Mouse (Mus musculus) heart, embryonic 11.5 days (tissue): ENCODE results near the gene Dio1. TPM values are rescaled to one million over a fixed set of nuclear protein-coding genes. Genes with fewer than 3 reads are reported as not detected.

Source experiments
- ATAC-seq: fragments of 200-750 bp; cut with Nextera tagmentation; replicated peaks from 2 replicates; pipeline ENCODE4 v1.8.0; 2017; ENCODE audit warnings: moderate library complexity; ENCODE audit not compliant: insufficient number of reproducible peaks, low FRiP score, low TSS enrichment
- H3K27ac ChIP-seq: fragments of 300-500 bp; sonication (generic); 2 replicates; pipeline ENCODE4 v1.5.1; 2014; ENCODE audit warnings: mild to moderate bottlenecking, low read depth, low read length
- H3K27me3 ChIP-seq: fragments of 300-500 bp; sonication (generic); 2 replicates; pipeline ENCODE4 v1.6.1; 2014; ENCODE audit warnings: mild to moderate bottlenecking, low read length, mixed read lengths; ENCODE audit not compliant: control insufficient read depth, insufficient read depth
- H3K36me3 ChIP-seq: fragments of 300-500 bp; sonication (generic); 2 replicates; pipeline ENCODE4 v1.6.1; 2014; ENCODE audit warnings: mild to moderate bottlenecking, low read length, moderate library complexity, mixed read lengths; ENCODE audit not compliant: control insufficient read depth, insufficient read depth
- H3K4me1 ChIP-seq: fragments of 300-500 bp; sonication (generic); 2 replicates; pipeline ENCODE4 v1.6.1; 2014; ENCODE audit warnings: low read length; ENCODE audit not compliant: control insufficient read depth, insufficient read depth
- H3K4me2 ChIP-seq: fragments of 300-500 bp; sonication (generic); 2 replicates; pipeline ENCODE4 v1.6.1; 2014; ENCODE audit warnings: mild to moderate bottlenecking, moderate library complexity
- H3K4me3 ChIP-seq: fragments of 300-500 bp; sonication (generic); 2 replicates; pipeline ENCODE4 v1.5.1; 2014; ENCODE audit warnings: low read depth, low read length
- H3K9ac ChIP-seq: fragments of 300-500 bp; sonication (generic); 2 replicates; pipeline ENCODE4 v1.6.1; 2014; ENCODE audit warnings: mild to moderate bottlenecking, low read depth, low read length, moderate library complexity
- H3K9me3 ChIP-seq: fragments of 300-500 bp; sonication (generic); replicated peaks from 2 replicates; pipeline ENCODE4 v1.6.1; 2016; ENCODE audit warnings: low read length; ENCODE audit not compliant: control insufficient read depth
- WGBS: fragments of 180-500 bp; shearing (Covaris S2); extraction: QIAGEN DNeasy Blood & Tissue Kit; methylation state at CpG from one replicate; pipeline ENCODE4 v1.1.7; 2014; ENCODE audit not compliant: insufficient replicate concordance; 5-methylcytosine and 5-hydroxymethylcytosine counted together
- polyA plus RNA-seq: library from polyadenylated mRNA; unstranded; fragments of >200 nt; fragmentation: Nextera tagmentation; extraction: Ambion mirVana; gene quantifications from 2 replicates; pipeline ENCODE4 v1.2.1, GENCODE M21; 2014

Dio1 gene
- polyA plus RNA-seq, 1 experiment from 2014 or later: not detected

DNA sequence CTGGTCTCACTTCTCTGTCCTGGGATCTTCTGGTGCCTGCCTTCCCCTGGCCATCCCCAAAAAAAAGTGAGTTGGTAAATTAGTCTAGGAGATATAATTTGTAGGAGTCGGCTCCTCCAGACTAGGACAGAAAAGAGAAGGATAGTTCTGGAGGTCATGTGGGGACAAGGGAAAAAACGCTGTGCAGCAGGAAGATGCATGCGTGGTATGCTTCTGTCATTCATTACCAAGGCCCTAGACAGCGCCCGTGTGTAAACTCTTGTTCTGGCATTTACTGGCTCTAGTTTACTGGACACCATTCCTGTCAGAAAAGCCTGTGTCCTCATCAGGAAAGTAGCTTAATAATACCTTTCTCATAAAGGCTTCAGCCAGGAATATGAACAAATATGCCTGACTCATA is 32.5 kb downstream of the Dio1 start:
- ATAC-seq: no peak
- H3K4me1 ChIP-seq: no peaks in the 10 kb centered on the region
- H3K27me3 ChIP-seq: no peaks in the 10 kb centered on the region
- H3K9me3 ChIP-seq: no peaks in the 10 kb centered on the region
- no peak overlapping the region for H3K9ac ChIP-seq
- no peak overlapping the region for H3K4me3 ChIP-seq
- H3K36me3 ChIP-seq: no peaks in the 10 kb centered on the region
- no peak overlapping the region for H3K4me2 ChIP-seq
- no peak overlapping the region for H3K27ac ChIP-seq
- 66% methylated on average over 5 of the region's 5 CpGs for WGBS

DNA sequence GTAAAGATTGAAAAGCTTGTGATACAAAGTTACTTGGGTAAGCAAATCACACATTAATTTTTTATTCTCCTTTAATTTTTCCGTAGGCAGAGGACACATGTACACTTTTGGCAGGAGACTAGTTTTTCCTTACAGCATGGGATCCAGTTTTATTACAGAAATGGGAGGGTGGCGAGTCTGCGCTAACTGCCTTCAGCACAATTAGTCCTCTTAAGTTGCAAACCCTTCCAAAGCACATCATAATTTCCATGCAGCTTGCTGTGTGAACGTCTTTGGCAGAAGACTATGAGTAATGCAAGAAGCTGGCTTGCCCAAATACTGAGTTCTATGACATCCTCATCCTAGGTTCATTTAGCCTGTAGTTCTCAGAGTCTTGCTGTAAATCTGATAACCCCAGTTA is 33.3 kb downstream of the Dio1 start:
- no peaks in the 10 kb centered on the region for H3K9me3 ChIP-seq
- no peaks in the 10 kb centered on the region for H3K36me3 ChIP-seq
- no peak for ATAC-seq
- WGBS: 80% methylated on average over 4 of the region's 4 CpGs
- no peak overlapping the region for H3K27ac ChIP-seq
- no peak overlapping the region for H3K9ac ChIP-seq
- no peaks in the 10 kb centered on the region for H3K27me3 ChIP-seq
- H3K4me1 ChIP-seq: no peaks in the 10 kb centered on the region
- H3K4me2 ChIP-seq: no peak overlapping the region
- no peak overlapping the region for H3K4me3 ChIP-seq

DNA sequence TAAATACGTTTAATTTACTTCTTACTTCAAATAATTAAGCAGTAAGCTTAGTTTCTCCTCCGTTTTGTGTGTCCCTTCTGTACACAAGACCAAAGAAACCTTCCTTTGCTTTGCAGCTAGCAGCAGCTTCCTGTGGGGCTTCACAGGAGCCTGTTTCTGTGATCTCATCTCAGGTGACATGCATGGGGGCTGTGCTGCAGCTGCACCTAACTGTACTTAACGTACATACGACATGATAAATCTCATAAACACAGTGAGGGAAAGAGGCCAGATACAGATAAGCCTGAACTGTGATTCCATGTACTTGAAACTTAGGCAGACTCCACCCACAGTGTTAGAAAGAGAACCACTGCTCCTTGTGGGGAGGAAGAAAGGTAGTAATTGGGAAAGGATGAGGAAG is 47.0 kb downstream of the Dio1 start:
- 41% methylated on average over 4 of the region's 4 CpGs for WGBS

DNA sequence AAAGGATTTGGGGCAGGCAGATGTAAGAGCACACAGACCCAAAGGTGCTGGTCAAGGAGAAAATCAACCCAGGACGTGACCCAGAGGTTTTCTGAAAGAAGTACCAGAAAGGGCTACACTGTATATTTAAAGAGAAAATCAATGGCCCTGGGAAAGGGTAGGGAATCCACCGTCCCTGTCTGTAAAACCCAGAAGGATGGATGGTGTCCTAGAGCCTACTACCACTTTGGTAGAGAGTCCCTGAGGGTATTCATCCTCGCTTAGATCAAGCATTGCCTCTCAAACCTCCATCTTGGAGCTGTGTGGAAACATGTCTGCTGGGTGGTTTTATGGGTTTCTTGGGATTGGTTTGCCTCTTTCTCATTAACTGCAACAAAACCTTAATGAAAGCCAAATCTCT is 52.6 kb downstream of the Dio1 start:
- H3K27ac ChIP-seq: 0 out of 2 replicates have a peak overlapping the region, but pooled peaks have one; percentile 79

More for the DNA sequence above, 47.0 kb downstream of the Dio1 start:
- Histone ChIP-seq H3K4me2 (no peak overlapping the region), H3K27me3 (no peaks in the 10 kb centered on the region), H3K4me1 (no peaks in the 10 kb centered on the region), H3K36me3 (peaks cover 7% of the 10 kb centered on the region), H3K9ac (no peak overlapping the region), H3K27ac (no peak overlapping the region), H3K4me3 (no peak overlapping the region), H3K9me3 (0 out of 2 replicates have a peak, but pooled peaks cover 3% of the 10 kb centered on the region)
- ATAC-seq: no peak

DNA sequence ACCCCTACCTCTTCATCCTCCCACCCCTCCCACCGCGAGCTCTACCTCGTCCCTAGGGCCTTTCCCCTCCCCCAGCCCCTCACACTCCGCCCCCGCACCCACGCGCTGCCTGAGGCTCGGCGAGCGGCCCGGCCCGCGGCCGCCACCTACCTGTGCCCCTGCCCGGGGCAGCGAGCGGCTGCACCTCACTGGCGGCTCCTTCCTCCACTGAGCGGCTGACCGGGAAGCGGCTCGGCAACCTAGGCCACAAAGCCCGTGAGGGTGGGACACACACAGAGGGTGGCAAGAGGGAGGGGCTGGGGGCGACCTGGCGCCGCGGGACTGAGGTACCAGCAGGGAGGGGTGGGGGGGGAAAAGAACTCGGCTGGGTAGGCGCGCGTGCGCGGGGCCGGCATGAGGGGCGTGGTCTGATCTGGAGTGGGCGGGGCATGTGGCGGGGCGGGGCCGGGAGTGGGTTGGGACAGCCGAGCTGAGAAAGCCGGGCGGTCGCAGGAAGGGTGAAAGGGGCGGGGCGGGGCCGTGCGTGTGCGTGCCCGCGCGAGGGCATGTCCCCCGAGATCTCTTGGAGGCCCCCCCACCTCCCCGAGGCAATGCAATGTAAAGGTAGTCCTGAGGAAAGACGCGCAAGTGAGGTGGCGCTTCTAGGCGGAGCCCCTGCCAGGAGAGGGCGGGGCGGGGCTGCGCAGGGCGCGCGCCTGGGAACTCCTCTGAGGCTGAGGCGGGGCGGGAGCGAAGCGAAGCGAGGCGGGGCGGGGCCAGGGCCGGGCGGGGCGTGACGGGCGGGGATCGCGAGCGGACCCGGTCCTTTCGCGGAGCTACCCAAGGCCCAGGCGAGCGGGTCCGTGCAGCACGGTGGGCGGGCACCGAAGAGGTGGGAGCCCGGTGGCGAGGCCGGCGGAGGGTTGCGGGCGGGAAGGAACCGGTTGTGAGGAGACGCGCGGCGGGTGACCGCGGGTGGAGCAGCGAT is 53.6 kb downstream of the Dio1 start, which contains the start of the genes Lrrc42 and Hspb11:
TSS of gene Lrrc42 (minus strand) at position 408 of the 967 bp plus-strand sequence.
TSS of gene Hspb11 (plus strand) at position 469 of the 967 bp plus-strand sequence.
- Histone ChIP-seq H3K4me1 (peaks cover 29% of the 10 kb centered on the region), H3K4me3 (peak within 1 kb of the TSS; percentile 77), H3K9ac (peak within 1 kb of the TSS; percentile 82), H3K4me2 (peak within 1 kb of the TSS; percentile 83), H3K27ac (peak within 1 kb of the TSS; percentile 79), H3K36me3 (no peaks in the 10 kb centered on the region), H3K27me3 (no peaks in the 10 kb centered on the region), H3K9me3 (no peaks in the 10 kb centered on the region)
- ATAC-seq: peak; percentile 92
- WGBS: under 1% methylated on average over 90 of the region's 101 CpGs

More for the DNA sequence above, 52.6 kb downstream of the Dio1 start:
- Histone ChIP-seq H3K4me3 (peak overlapping the region; percentile 77), H3K4me1 (peaks cover 20% of the 10 kb centered on the region), H3K4me2 (peak overlapping the region; percentile 83), H3K9ac (peak overlapping the region; percentile 82), H3K27me3 (no peaks in the 10 kb centered on the region), H3K9me3 (no peaks in the 10 kb centered on the region), H3K36me3 (no peaks in the 10 kb centered on the region)
- no peak for ATAC-seq
- WGBS: 24% methylated on average over 3 of the region's 3 CpGs

DNA sequence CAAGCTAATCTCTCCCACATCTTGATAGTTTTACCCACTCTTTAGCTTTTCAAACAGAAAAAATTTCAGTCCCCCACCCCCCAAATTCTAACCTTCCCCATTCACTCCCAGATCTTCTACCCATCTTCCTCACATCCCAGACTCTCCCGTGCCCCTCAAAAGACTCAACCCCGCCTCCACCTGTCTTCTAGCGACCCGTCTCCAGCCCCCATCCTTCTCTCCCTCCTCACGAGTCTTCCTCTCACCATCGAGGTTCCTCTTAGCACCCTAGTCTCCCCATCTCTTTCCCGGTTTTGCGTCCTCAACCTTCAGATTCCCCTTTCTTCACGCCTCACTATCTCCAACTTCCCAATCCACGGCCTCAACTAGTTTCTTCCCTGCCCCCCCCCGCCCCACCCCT is 54.4 kb downstream of the Dio1 start:
- Histone ChIP-seq H3K27me3 (no peaks in the 10 kb centered on the region), H3K27ac (peak overlapping the region; percentile 72; the same call in 1 of the 2 replicates), H3K9me3 (no peaks in the 10 kb centered on the region), H3K36me3 (no peaks in the 10 kb centered on the region), H3K4me2 (peak overlapping the region; percentile 83), H3K4me3 (peak overlapping the region; percentile 77), H3K4me1 (peaks cover 31% of the 10 kb centered on the region), H3K9ac (peak overlapping the region; percentile 76)
- no peak for ATAC-seq
- 0% methylated on average over 11 of the region's 11 CpGs for WGBS

DNA sequence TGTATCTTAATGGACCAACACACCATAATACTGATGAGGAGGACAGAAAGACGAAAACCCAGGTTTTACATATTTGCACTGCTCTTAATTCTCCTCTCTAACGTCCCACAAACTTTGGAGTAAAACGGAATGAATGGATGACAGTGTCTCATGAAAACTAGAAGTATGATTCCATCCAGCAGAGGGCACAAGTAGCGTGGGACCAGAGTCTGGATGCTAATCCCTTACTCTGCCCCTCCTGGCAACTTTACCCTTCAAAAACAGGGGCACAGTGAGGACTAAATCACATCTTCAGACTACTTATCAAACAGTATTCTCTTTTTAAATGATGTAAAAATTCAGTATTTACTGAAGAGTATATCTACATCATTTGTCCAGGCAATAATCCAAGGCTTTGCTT is 56.5 kb downstream of the Dio1 start:
- H3K4me1 ChIP-seq: peaks cover 41% of the 10 kb centered on the region
- 27% methylated on average over 4 of the region's 4 CpGs for WGBS
- no peak overlapping the region for H3K4me2 ChIP-seq
- no peak overlapping the region for H3K9ac ChIP-seq
- ATAC-seq: no peak
- H3K36me3 ChIP-seq: no peaks in the 10 kb centered on the region
- no peak overlapping the region for H3K4me3 ChIP-seq
- H3K27ac ChIP-seq: no peak overlapping the region
- no peaks in the 10 kb centered on the region for H3K9me3 ChIP-seq
- no peaks in the 10 kb centered on the region for H3K27me3 ChIP-seq

DNA sequence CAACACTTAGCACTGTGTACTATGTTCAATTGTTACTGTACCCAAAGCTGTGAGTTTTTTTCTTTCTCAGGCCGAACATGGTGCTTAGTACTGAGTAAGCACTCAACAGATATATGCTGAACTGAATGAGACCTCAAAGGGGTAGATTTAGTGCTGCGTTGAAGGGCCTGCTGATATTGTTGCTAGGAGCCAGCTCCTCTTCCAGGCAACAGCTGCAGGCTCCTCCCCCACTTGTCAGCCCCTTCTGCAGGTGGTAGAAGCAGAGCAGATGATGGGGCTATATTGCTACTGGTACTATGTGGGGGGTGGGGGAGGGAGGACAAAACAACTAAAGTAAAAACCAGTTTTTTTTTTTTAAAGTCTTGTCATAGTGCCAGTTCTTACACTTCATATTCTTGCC is 57.5 kb downstream of the Dio1 start:
- H3K4me1 ChIP-seq: peaks cover 50% of the 10 kb centered on the region
- no peak overlapping the region; the same call in 1 of the 2 replicates for H3K27ac ChIP-seq
- H3K9me3 ChIP-seq: no peaks in the 10 kb centered on the region
- no peak overlapping the region for H3K9ac ChIP-seq
- no peaks in the 10 kb centered on the region for H3K27me3 ChIP-seq
- H3K4me3 ChIP-seq: no peak overlapping the region
- H3K36me3 ChIP-seq: no peaks in the 10 kb centered on the region
- ATAC-seq: no peak
- H3K4me2 ChIP-seq: peak overlapping the region; percentile 35
- WGBS: 20% methylated on average over 2 of the region's 2 CpGs
